Mouse (Mus musculus) kidney, postnatal 10 days (tissue): ENCODE data around the gene Plcd3.
A peak's percentile ranks its signal among the peaks of the same experiment; 100 is the strongest.

Experiments used
- DNase-seq: peaks from one replicate; pipeline ENCODE4 v3.0.0; 2021; ENCODE audit warnings: mixed read lengths

Gene Plcd3

DNA sequence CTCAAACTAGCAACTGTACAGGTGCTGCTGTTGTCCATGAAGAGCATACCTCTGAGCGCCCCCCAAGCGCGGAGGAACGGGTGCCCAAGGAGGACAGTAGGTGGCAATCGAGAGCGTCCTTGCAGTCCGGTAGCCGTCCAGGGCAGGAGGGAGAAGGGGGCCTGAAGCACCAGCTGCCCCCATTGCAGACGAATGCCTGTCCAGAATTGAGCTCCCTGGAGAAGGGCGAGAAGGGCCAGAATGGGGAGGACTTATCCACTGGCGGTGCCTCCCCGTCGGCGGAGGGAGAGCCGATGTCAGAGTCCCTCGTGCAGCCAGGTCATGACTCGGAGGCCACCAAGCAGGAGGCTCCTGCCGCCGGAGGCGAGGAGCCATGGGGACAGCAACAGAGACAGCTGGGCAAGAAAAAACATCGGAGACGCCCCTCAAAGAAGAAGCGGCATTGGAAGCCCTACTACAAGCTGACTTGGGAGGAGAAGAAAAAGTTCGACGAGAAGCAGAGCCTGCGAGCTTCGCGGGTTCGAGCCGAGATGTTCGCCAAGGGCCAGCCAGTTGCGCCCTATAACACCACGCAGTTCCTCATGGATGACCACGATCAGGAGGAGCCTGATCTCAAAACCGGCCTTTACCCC, 15.6 kb upstream of the Plcd3 start:
- DNase-seq, result peak; percentile 88

GRCm38 (mm10) chr11:103116008-103116818, 14.8 kb upstream of the Plcd3 start, which contains the start of gene Hexim1:
Gene Hexim1, plus strand, starts transcription at chr11:103116231.
- DNase-seq, result peak; percentile 100

GRCm38 (mm10) chr11:103115163-103116007, 13.9 kb upstream of the Plcd3 start:
- DNase-seq, result peak; percentile 87

GRCm38 (mm10) chr11:103114270-103114943, 12.9 kb upstream of the Plcd3 start:
- DNase-seq, result no peak

GRCm38 (mm10) chr11:103113771-103114170, 12.3 kb upstream of the Plcd3 start:
- no peak for DNase-seq

- DNase-seq, result no peak
These were observed 11.5 kb upstream of the Plcd3 start for GRCm38 (mm10) chr11:103113005-103113404.

DNA sequence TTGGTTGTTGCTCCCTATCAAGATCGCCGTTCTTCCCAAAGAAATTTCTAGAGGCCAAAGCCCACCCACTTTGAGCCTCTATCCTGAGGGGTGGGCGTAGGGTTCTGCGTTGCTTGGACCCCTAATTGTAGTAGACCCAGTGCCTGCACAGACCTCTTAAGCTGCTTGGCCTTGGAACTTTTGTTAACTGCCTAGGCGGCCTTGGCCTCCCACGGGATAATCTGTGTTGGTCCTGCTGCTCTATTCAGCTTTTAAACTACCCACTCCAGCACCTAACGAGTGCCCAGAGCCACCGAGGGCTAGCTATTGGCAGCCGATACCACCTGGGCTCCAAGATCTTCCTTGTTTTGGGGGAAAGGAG, 11.1 kb upstream of the Plcd3 start:
- no peak for DNase-seq

- DNase-seq, result peak; percentile 87
These were observed 10.6 kb upstream of the Plcd3 start for GRCm38 (mm10) chr11:103111881-103112551.

DNA sequence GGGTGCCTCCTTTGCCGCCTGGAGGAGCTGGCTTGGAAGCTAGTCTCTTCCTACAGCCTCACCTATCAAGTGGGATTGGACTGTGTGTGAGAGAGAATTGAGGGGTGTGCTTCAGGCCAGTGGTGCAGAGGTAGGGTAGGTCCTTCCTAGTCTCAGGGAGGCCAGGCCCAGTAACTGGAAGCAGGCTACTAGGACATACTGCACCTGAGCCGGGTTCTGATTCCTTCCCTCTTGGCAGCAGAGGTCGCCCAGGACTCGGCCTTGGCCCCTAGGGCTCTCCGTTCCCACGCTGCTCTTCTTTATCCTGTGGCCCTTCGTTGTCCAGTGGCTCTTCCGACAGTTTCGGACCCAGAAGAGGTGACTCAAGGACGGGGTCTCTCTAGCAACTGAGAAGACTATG, 9.8 kb upstream of the Plcd3 start:
- DNase-seq, result peak; percentile 37

DNA sequence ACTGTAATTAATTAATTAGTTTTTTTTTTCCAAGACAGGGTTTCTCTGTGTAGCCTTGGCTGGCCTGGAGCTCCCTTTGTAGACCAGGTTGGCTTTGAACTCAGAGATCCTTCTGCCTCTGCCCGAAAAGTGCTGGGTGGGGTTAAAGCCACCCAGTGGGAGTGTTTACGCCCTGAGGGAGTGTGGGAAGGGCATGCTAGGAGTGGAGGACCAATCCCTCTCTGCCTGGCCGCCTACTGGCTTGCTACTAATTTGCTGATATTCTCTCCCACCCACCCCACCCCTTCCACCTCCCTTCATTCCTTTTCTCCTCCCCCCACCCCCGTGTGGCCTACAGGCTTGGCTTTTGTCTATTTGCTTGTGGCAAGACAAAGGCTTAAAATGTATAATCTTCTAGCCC, 4.9 kb upstream of the Plcd3 start:
- DNase-seq, result peak; percentile 9

GRCm38 (mm10) chr11:103105810-103106209, 4.4 kb upstream of the Plcd3 start:
- peak; percentile 12 for DNase-seq

GRCm38 (mm10) chr11:103105180-103105725, 3.8 kb upstream of the Plcd3 start:
- peak; percentile 75 for DNase-seq

GRCm38 (mm10) chr11:103104469-103104868, 3.0 kb upstream of the Plcd3 start:
- DNase-seq, result peak; percentile 12

- peak; percentile 32 for DNase-seq
These were observed 2.2 kb upstream of the Plcd3 start for GRCm38 (mm10) chr11:103103621-103104020.

GRCm38 (mm10) chr11:103102725-103103349, 1.4 kb upstream of the Plcd3 start:
- DNase-seq, result peak; percentile 97

DNA sequence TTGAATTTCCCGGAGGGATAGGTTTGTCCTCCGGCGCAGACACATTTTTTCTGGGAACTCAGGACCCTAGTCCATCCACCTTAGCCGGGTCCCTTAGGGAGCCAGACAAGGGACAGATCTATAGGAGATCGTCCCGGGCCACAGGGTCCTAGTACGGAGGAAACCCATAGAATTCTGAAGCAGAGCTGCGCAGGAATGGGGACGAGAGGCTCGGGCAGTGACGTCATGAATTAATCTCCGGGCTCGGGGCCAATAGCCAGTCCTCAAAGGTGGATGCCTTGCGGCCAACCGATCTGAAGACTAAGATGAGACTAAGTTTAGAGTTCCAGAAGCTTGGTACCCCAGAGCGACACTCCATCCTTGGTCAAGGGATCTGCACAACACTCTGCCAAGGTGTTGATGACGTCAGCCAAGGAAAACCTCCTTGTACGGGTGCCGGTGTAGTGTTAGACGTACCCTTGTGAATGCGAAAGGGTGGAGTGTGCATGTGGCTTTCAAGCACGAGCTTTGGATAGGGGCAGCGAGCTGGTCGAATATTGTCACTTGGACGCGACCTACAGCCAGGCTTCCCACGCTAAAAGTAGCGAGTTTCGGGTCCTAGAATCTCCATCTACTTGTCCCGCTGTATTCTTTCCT, 526 bp upstream of the Plcd3 start:
- peak; percentile 82 for DNase-seq

GRCm38 (mm10) chr11:103100361-103100760, 1.1 kb downstream of the Plcd3 start:
- peak; percentile 19 for DNase-seq

- DNase-seq, result no peak
These were observed 2.0 kb downstream of the Plcd3 start for GRCm38 (mm10) chr11:103099352-103099940.

DNA sequence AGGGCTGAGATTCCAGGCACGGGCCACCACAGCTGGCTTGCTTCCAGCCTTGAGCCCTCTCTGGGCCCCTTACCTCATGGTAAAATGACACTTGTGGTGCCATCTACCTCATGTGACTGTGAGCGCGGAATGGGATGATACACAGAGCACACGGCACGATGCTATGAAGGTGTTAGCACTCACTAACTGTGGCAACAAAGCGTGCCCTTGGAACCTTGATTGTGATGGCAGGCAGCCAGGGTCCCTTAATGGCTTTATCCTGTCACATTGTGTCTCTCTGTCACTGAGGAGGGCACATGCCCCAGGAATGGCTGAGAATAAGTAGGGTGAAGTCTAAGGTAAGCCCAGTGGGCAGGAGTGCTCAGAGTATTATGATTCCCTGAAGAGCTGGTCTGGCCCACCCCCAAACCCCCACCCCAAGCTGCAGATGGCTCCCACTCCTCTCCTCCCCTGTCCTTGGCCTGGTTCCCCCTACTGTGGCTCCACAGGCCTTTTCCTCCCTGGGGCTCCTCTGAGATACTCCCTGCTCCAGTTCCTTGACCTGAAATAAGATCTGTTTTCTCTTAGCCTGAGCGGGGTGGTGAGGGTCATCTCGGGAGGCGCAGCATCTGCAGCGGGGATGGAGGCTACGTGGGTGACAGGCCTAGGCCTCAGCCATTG, 2.8 kb downstream of the Plcd3 start:
- peak; percentile 44 for DNase-seq
